Mouse (Mus musculus): Measurements from ENCODE around the gene Zfp583. TPM values are rescaled to one million over a fixed set of nuclear protein-coding genes. Genes with fewer than 3 reads are reported as not detected.

Gene Zfp583
- polyA plus RNA-seq, 1 experiment from 2014 or later = 5.3 TPM

DNA sequence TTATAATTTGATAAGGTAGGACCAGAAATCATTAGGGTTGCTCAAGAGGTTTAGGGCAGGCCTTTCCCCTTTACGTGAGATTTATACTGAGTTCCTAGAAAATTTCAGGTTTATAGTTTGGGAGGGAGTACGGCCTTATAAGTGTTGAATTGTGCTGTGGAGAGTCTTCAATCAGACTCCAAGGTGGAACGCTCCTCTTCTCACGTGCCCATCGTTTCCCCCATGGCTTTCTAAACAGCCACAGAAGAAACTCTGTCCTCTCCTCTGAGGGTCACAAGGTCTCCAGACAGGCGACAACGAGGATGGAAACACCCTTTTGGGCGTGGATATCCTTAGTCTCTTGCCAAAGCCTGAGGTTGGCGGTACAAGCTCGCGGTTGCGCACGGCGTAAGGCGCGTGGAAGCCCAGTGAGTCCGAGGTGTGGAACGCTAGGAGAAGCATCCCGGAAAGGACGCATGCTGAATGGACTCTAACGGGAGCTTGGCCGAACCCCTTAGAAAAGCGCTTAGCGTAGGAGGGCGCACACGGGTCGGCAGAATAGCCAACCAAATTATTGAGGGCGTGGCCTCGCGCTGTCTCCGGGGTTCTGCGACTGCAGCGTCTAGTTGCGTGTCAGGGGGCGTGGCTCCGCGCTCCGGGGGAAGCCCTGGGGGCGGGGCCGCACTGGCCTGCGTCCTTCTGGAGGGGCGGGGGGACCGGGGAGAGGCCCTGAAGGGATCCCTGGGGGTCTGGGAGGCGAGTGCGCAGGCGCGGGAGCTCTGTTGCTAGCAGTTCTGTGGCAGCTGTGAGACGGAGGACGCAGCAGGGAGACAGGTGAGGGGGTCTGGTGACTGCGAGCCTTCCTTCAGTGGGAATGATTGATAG lies 45.0 kb downstream of the Zfp583 start, which contains the start of gene Zfp667:
Zfp667 (plus strand) TSS at position 738 of the 864 bp plus-strand sequence.
- H3K9me3 ChIP-seq (ENCODE audit: low read depth, low read length) = no peaks in the 10 kb centered on the region
- 0 out of 2 replicates have a peak, but pooled peaks cover 3% of the 10 kb centered on the region for H3K4me1 ChIP-seq (ENCODE audit: insufficient read depth)
- peak within 1 kb of the TSS; percentile 74 for H3K4me2 ChIP-seq
- peak within 1 kb of the TSS; percentile 86 for H3K27ac ChIP-seq (ENCODE audit: low read depth)
- DNase-seq = peak; percentile 99
- WGBS = 2% methylated on average over 50 of the region's 50 CpGs
- no peaks in the 10 kb centered on the region for H3K27me3 ChIP-seq (ENCODE audit: insufficient read depth, low read length)
- H3K36me3 ChIP-seq (ENCODE audit: insufficient read depth) = 0 out of 2 replicates have a peak, but pooled peaks cover 2% of the 10 kb centered on the region
- H3K9ac ChIP-seq = peak within 1 kb of the TSS; percentile 63
- peak; percentile 25 for TF ChIP-seq CTCF (IDR thresholded peaks at IDR 0.05; ENCODE audit: low read depth)
- peak; percentile 87 for ATAC-seq (ENCODE audit: insufficient read depth)
- peak within 1 kb of the TSS; percentile 40 for H3K4me3 ChIP-seq (ENCODE audit: low read depth, low read length)

DNA sequence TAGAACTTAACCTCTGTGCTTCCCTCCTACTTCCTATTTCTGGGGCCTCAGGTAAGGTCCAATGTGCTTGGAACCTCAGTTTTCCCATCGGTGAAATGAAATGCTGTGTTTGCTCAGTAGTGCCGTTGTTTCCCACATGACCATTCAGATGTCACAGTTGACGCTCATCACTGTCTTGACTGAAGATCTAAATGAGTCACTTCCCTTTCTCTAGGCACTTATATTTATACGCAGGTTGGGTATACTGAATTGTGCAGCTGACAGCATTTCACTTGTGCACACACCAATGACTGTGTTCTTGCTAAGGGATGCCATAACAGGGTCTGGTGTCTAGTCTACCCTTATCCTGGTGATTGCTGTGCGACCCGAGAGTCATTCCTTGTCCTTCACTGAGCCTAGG lies 45.7 kb downstream of the Zfp583 start:
- TF ChIP-seq CTCF (IDR thresholded peaks at IDR 0.05; ENCODE audit: low read depth) = no peak
- Histone ChIP-seq H3K27ac (ENCODE audit: low read depth) (no peak overlapping the region), H3K36me3 (ENCODE audit: insufficient read depth) (no peaks in the 10 kb centered on the region), H3K4me3 (ENCODE audit: low read depth, low read length) (no peak overlapping the region), H3K27me3 (ENCODE audit: insufficient read depth, low read length) (no peaks in the 10 kb centered on the region), H3K9me3 (ENCODE audit: low read depth, low read length) (no peaks in the 10 kb centered on the region), H3K9ac (no peak overlapping the region), H3K4me1 (ENCODE audit: insufficient read depth) (0 out of 2 replicates have a peak, but pooled peaks cover 3% of the 10 kb centered on the region), H3K4me2 (peak overlapping the region; percentile 74)
- DNase-seq (no peak), ATAC-seq (ENCODE audit: insufficient read depth) (no peak)
- WGBS = 78% methylated on average over 6 of the region's 6 CpGs

DNA sequence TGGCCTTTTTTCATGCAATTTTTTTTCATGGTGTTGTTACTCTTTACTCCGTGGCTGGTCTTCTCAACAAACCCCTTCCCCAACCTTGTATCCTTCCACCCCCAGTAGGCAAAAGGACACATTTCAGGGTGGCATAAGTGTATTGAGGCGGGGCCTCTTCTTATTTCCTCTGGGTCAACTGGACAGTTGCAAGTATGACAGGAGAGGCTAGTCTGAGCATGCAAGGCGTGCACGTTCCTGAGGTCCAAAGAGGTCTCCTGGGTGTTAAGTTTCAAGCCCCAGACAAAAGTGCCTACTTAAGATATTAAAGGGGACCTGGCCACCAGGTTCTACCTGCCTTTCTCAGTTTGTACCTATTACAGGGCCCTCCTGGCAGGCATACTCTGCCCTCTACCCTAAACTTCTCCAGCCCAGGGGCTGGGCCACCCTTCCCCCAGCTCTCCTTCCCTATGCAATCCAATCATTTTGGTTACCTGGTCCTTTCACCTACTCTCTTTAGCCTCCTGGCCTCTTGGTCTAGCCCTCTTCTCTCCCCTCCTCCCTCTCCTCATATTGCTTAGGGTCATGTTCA lies 46.6 kb downstream of the Zfp583 start:
- H3K4me2 ChIP-seq = no peak overlapping the region; the same call in 1 of the 2 replicates
- 0 out of 2 replicates have a peak, but pooled peaks cover 3% of the 10 kb centered on the region for H3K4me1 ChIP-seq (ENCODE audit: insufficient read depth)
- ATAC-seq (ENCODE audit: insufficient read depth) = no peak
- no peaks in the 10 kb centered on the region for H3K27me3 ChIP-seq (ENCODE audit: insufficient read depth, low read length)
- no peak for TF ChIP-seq CTCF (IDR thresholded peaks at IDR 0.05; ENCODE audit: low read depth)
- no peak overlapping the region for H3K27ac ChIP-seq (ENCODE audit: low read depth)
- DNase-seq = no peak
- no peak overlapping the region for H3K9ac ChIP-seq
- no peaks in the 10 kb centered on the region for H3K36me3 ChIP-seq (ENCODE audit: insufficient read depth)
- H3K4me3 ChIP-seq (ENCODE audit: low read depth, low read length) = no peak overlapping the region
- 81% methylated on average over 4 of the region's 4 CpGs for WGBS
- no peaks in the 10 kb centered on the region for H3K9me3 ChIP-seq (ENCODE audit: low read depth, low read length)

DNA sequence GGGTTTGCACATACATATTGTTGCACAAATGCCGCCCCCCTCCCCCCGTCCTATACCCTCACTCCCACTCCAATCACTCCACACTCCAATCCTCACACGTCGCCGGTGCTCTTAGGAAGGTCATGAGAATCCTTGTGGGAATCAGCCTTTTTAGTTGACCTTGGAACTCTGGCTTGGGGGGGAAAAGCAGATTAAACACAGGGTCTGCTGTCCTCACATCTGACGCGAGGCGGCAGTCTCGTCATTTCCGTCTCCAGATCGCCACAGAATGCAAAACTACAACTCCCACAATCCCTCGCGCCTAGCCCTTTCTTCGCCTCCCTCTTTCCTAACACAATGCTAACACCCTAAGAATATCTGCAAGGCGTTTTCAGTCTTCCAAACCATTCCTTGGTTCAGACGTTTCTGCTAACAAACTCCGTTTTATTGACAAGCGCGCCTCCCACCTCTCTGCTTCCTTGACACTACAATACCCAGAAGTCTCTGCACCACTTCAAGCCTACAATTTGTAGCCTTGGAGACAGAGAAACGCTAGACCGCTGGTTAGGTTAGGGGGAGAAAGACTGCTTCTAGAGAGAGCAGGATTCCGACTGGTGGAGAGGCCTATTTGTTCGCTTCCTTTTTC lies 47.5 kb downstream of the Zfp583 start:
- ATAC-seq (ENCODE audit: insufficient read depth) (peak; percentile 69), DNase-seq (peak; percentile 92)
- peak overlapping the region; percentile 65 for H3K9ac ChIP-seq
- no peaks in the 10 kb centered on the region for H3K36me3 ChIP-seq (ENCODE audit: insufficient read depth)
- peak; percentile 59 for TF ChIP-seq CTCF (IDR thresholded peaks at IDR 0.05; ENCODE audit: low read depth)
- H3K9me3 ChIP-seq (ENCODE audit: low read depth, low read length) = no peaks in the 10 kb centered on the region
- H3K4me3 ChIP-seq (ENCODE audit: low read depth, low read length) = peak overlapping the region; percentile 47
- H3K27me3 ChIP-seq (ENCODE audit: insufficient read depth, low read length) = no peaks in the 10 kb centered on the region
- WGBS = 2% methylated on average over 23 of the region's 23 CpGs
- H3K4me1 ChIP-seq (ENCODE audit: insufficient read depth) = 0 out of 2 replicates have a peak, but pooled peaks cover 3% of the 10 kb centered on the region
- H3K4me2 ChIP-seq = peak overlapping the region; percentile 69
- H3K27ac ChIP-seq (ENCODE audit: low read depth) = peak overlapping the region; percentile 80

DNA sequence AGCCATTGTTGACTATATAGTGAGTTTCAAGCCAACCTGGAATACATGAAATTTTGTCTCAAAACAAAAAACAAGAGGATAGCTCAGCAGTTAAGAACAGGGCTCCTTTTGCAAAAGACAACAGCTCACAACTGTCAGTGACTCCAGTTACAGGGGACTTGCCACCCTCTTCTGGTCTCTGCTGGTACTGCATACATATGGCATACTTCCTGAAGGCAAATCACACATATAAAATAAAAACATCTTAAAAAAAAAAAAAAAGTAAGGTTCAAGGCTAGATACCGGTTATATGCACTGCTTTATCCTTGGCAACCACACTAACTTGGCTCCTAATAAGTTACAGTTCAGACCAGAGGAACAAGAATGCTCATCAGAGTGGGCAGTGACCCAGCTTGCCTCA lies 48.3 kb downstream of the Zfp583 start:
- H3K9me3 ChIP-seq (ENCODE audit: low read depth, low read length) = no peaks in the 10 kb centered on the region
- no peaks in the 10 kb centered on the region for H3K27me3 ChIP-seq (ENCODE audit: insufficient read depth, low read length)
- TF ChIP-seq CTCF (IDR thresholded peaks at IDR 0.05; ENCODE audit: low read depth) = peak; percentile 80
- ATAC-seq (ENCODE audit: insufficient read depth) = no peak
- H3K4me2 ChIP-seq = peak overlapping the region; percentile 69
- no peaks in the 10 kb centered on the region for H3K36me3 ChIP-seq (ENCODE audit: insufficient read depth)
- H3K27ac ChIP-seq (ENCODE audit: low read depth) = no peak overlapping the region
- WGBS = 0% methylated on average over 1 of the region's 1 CpGs
- peak; percentile 94 for DNase-seq
- peak overlapping the region; percentile 65; the same call in 1 of the 2 replicates for H3K9ac ChIP-seq
- 0 out of 2 replicates have a peak, but pooled peaks cover 3% of the 10 kb centered on the region for H3K4me1 ChIP-seq (ENCODE audit: insufficient read depth)
- H3K4me3 ChIP-seq (ENCODE audit: low read depth, low read length) = peak overlapping the region; percentile 47

DNA sequence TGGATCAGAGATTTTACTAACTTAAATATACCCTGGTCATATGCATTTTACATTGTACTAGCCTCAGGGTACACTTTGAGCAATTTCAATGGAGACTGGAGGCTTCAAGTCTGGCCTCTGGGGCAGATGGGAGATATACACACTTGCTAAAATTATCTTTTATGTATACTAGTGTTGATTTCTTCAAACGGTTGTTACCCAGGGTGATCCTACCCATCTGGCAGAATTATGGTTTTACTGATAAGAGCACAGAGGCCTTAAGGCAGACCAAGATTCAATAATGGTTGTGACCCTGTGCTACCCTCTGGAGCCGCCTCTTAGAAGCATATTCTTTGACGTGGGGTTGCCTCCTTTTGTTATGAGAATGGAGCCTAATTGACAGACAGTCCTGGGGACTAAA lies 53.2 kb downstream of the Zfp583 start:
- ATAC-seq (ENCODE audit: insufficient read depth) (no peak), DNase-seq (no peak)
- 33% methylated on average over 3 of the region's 3 CpGs for WGBS

More for the DNA sequence above, 53.2 kb downstream of the Zfp583 start:
- no peak overlapping the region for H3K27ac ChIP-seq (ENCODE audit: low read depth)
- no peaks in the 10 kb centered on the region for H3K36me3 ChIP-seq (ENCODE audit: insufficient read depth)
- no peaks in the 10 kb centered on the region for H3K4me1 ChIP-seq (ENCODE audit: insufficient read depth)
- TF ChIP-seq CTCF (IDR thresholded peaks at IDR 0.05; ENCODE audit: low read depth) = no peak
- no peaks in the 10 kb centered on the region for H3K27me3 ChIP-seq (ENCODE audit: insufficient read depth, low read length)
- no peak overlapping the region for H3K9ac ChIP-seq
- no peak overlapping the region for H3K4me2 ChIP-seq
- no peak overlapping the region for H3K4me3 ChIP-seq (ENCODE audit: low read depth, low read length)
- H3K9me3 ChIP-seq (ENCODE audit: low read depth, low read length) = no peaks in the 10 kb centered on the region

Measured in lung, embryonic 14.5 days (tissue).